ENCODE assay signal across 24 mouse cellular contexts in genomic region chr3:85733939-85734729, GRCm38 (mm10).
A peak's percentile ranks its signal among the peaks of the same experiment; 100 is the strongest.
DNase-seq lines count a peak whose midpoint lies in the region; ATAC-seq and TF ChIP-seq lines count a peak whose summit lies in the region.
"Had no signal": no experiment of that assay in that cellular context is flagged by ENCODE, and none has a peak within 500 bp of the region (broad histone marks: within the 10 kb centered on the region; RNA-seq: fewer than 3 reads in every experiment).

No protein-coding gene starts in this region.

- ATAC-seq in frontal cortex, adult (ENCODE audit: low TSS enrichment) = peak; percentile 79
- ATAC-seq: forebrain, embryonic 15.5 days had no signal

- DNase-seq in frontal cortex, postnatal 25 days (ENCODE audit: low spot score in 2 of 2) = no peak
- DNase-seq in layer of hippocampus, adult 9-11 months = peak; percentile 16
- no peak for DNase-seq in layer of hippocampus, postnatal 25 days (ENCODE audit: extremely low spot score in 1 of 2, low spot score in 1 of 2)
- peak; percentile 3 for DNase-seq in CH12.LX (ENCODE audit: extremely low read depth)
- DNase-seq in ovary, postnatal 10 days (ENCODE audit: low spot score) = no peak
- DNase-seq: adrenal gland, postnatal 25 days; cerebellum, adult 2 months; cerebellum, postnatal 14 days; gastrocnemius, postnatal 10 days; kidney, adult 11 months; kidney, postnatal 14 days; liver; retina, postnatal 1 day; right cerebral cortex, postnatal 25 days; spleen, adult 18-20 months; thymus, adult 2 months; thymus, postnatal 36 days had no signal

- no peaks in the 10 kb centered on the region for H3K4me1 ChIP-seq in CH12.LX (ENCODE audit: control insufficient read depth in 1 of 2, insufficient read depth in 2 of 2)
- no peaks in the 10 kb centered on the region for H3K4me1 ChIP-seq in embryonic fibroblast, embryonic 13.5 days (ENCODE audit: control insufficient read depth, insufficient read depth, low read length)
- H3K4me1 ChIP-seq: forebrain, embryonic 15.5 days; heart, embryonic 10.5 days; heart, embryonic 15.5 days; lung, embryonic 15.5 days; midbrain, embryonic 12.5 days had no signal

- peak in 1 of 2 experiments; percentile 44; a peak in 2 of 4 replicates for TF ChIP-seq CTCF in CH12.LX (conservative IDR thresholded peaks at IDR 0.05 in 1 of 2, IDR thresholded peaks at IDR 0.05 in 1 of 2; ENCODE audit: low read depth in 2 of 2, low read length in 2 of 2)
- TF ChIP-seq CTCF in embryonic fibroblast, embryonic 13.5 days (IDR thresholded peaks at IDR 0.05; ENCODE audit: borderline replicate concordance, insufficient read depth, low read length) = 0 out of 2 replicates have a peak, but pooled peaks have one; percentile 9

- peak; percentile 6 for TF ChIP-seq RAD21 in CH12.LX (IDR thresholded peaks at IDR 0.05; ENCODE audit: low read depth, low read length)

- TF ChIP-seq EP300 in CH12.LX (IDR thresholded peaks at IDR 0.05; ENCODE audit: low read length) = no peak

- H3K27ac ChIP-seq in CH12.LX (ENCODE audit: insufficient read depth, low read depth) = no peak overlapping the region
- H3K27ac ChIP-seq in embryonic fibroblast, embryonic 13.5 days (ENCODE audit: insufficient read depth, low read length) = no peak overlapping the region
- H3K27ac ChIP-seq: forebrain, embryonic 15.5 days; heart, embryonic 10.5 days; heart, embryonic 15.5 days; lung, embryonic 15.5 days; midbrain, embryonic 12.5 days had no signal

- H3K4me3 ChIP-seq in CH12.LX (replicated peaks in 1 of 3; ENCODE audit: low read depth in 2 of 3, low read length in 2 of 3, poor library complexity in 1 of 3) = no peak overlapping the region
- no peak overlapping the region for H3K4me3 ChIP-seq in embryonic fibroblast, embryonic 13.5 days (ENCODE audit: insufficient read depth, low read length)
- H3K4me3 ChIP-seq: forebrain, embryonic 15.5 days; heart, embryonic 10.5 days; heart, embryonic 15.5 days; lung, embryonic 15.5 days; midbrain, embryonic 12.5 days had no signal

- in situ Hi-C loops in CH12.LX (cut with MboI; ENCODE audit: low pct_ligation_motif_present, low pct_unique_long_range_greater_than_20kb, low sequenced_read_pairs) = no loop called here

- no peak overlapping the region for H3K4me2 ChIP-seq in CH12.LX (ENCODE audit: insufficient read depth, low read depth, poor library complexity, severe bottlenecking)
- H3K4me2 ChIP-seq: forebrain, embryonic 15.5 days; heart, embryonic 15.5 days; lung, embryonic 15.5 days; midbrain, embryonic 12.5 days had no signal

- H3K27me3 ChIP-seq in CH12.LX (replicated peaks) = no peaks in the 10 kb centered on the region
- H3K27me3 ChIP-seq: forebrain, embryonic 15.5 days; heart, embryonic 15.5 days; lung, embryonic 15.5 days; midbrain, embryonic 12.5 days had no signal

- H3K79me2 ChIP-seq in CH12.LX (replicated peaks; ENCODE audit: control insufficient read depth, extremely low read depth, insufficient read depth, poor library complexity, severe bottlenecking) = 0 out of 2 replicates have a peak, but pooled peaks cover 3% of the 10 kb centered on the region

- no peaks in the 10 kb centered on the region for H3K9me3 ChIP-seq in CH12.LX (replicated peaks; ENCODE audit: low read length)
- H3K9me3 ChIP-seq: forebrain, embryonic 15.5 days; heart, embryonic 10.5 days; heart, embryonic 15.5 days; lung, embryonic 15.5 days; midbrain, embryonic 12.5 days had no signal

- no peaks in the 10 kb centered on the region for H3K36me3 ChIP-seq in CH12.LX (replicated peaks in 1 of 2; ENCODE audit: control insufficient read depth in 1 of 2, insufficient read depth in 1 of 2, low read length in 1 of 2)
- H3K36me3 ChIP-seq: forebrain, embryonic 15.5 days; heart, embryonic 10.5 days; heart, embryonic 15.5 days; lung, embryonic 15.5 days; midbrain, embryonic 12.5 days had no signal

- dilution Hi-C loops in CH12.LX (cut with MboI; ENCODE audit: extremely low pct_ligation_motif_present, extremely low pct_unique_long_range_greater_than_20kb, low sequenced_read_pairs) = no loop called here

- H3K9ac ChIP-seq in CH12.LX (ENCODE audit: insufficient read depth, low read depth) = no peak overlapping the region
- H3K9ac ChIP-seq: forebrain, embryonic 15.5 days; heart, embryonic 15.5 days; lung, embryonic 15.5 days; midbrain, embryonic 12.5 days had no signal

- no peak for TF ChIP-seq POLR2A in CH12.LX (IDR thresholded peaks at IDR 0.05; ENCODE audit: low read depth, low read length)
- no peak for TF ChIP-seq POLR2A in embryonic fibroblast, embryonic 13.5 days (IDR thresholded peaks at IDR 0.05; ENCODE audit: low read depth, low read length)

TF ChIP-seq in CH12.LX, 34 proteins besides CTCF, POLR2A, EP300 and RAD21:
- TF ChIP-seq KAT2A (IDR thresholded peaks at IDR 0.05; ENCODE audit: insufficient replicate concordance, low read length) = no peak
- peak; percentile 20; the same call in 1 of the 2 replicates for TF ChIP-seq SMC3 (IDR thresholded peaks at IDR 0.05; ENCODE audit: low read depth, low read length)
TF ChIP-seq in CH12.LX: peak in this region for 1.

Comparison
In these comparisons a context has a peak if more than half of its experiments do, and no peak if none do; other contexts are left out.
1. DNase-seq: peak in layer of hippocampus, adult 9-11 months (single experiment) and CH12.LX (single experiment); none in frontal cortex, postnatal 25 days (0 of 2), layer of hippocampus, postnatal 25 days (0 of 2) and ovary, postnatal 10 days (single experiment).